Mouse (Mus musculus) liver, adult (tissue): Measurements from ENCODE around the gene Trim28.
A peak's percentile ranks its signal among the peaks of the same experiment; 100 is the strongest.

ENCODE experiments used
- GATA4 ChIP-seq: IDR thresholded peaks from 2 replicates; pipeline ENCODE4 v1.6.1; 2014; ENCODE audit warnings: mild to moderate bottlenecking, low read length; ENCODE audit not compliant: insufficient replicate concordance

Gene Trim28

DNA sequence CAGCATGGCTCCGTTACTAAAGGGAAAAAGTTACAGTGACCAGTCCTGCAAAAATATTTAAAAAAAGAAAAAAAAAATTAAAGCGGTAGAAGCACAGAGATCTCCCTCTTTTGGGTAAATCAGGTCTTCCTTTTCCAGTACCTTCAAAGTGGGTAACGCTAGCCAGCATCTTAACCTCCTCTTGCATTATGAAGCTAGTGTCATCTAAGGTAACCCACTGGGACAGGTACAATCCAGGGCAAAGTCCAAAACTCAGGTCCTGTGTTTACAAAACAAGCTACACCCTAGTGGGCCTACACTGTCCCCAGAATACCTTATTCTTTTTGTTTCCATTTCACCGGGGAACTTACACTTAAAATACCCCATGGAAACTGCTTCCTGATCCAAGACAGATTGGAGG, 14.8 kb downstream of the Trim28 start:
- no peak for TF ChIP-seq GATA4

DNA sequence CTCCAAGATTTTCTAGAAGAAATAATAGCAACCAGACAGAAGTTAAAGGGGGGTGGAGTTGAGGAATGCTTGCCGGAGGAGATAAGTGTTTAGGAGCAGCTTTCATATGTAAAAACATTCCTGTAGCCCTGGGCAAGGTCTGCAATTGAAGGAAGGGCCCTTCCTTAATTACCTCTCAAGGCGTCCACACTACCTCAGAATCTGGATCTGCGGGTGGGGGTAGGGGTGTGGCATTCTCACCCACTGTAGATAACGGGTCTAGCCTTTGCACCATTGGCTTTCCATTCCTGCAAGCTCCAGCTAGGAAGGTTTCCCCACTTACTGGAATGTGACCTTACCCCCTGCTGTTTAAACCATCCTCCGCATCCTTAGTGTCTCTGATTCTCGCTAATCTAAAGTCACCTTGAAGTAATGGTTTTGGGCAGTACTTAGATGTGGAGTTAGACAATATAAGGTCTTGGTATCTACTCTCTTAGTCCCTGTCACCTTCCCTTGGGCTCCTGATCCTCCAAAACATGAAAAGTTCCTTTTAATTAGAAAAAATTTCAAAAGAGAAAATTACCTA, 15.4 kb downstream of the Trim28 start:
- TF ChIP-seq GATA4: no peak

DNA sequence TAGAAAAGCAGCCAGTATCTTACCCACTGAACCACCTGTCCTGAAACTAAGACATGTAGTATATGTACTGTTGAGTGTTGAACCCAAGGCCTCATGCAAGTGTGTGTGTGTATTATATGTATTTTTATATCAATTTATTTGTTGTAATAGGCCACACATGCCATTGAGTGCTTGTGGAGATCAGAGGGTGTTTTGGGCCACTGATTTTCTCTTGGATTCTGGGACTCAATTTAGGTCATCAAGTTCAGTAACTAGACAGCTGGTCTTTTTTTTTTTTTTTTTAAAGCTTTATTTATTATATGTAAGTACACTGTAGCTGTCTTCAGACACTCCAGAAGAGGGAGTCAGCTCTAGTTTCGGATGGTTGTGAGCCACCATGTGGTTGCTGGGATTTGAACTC, 16.3 kb downstream of the Trim28 start:
- TF ChIP-seq GATA4: no peak

DNA sequence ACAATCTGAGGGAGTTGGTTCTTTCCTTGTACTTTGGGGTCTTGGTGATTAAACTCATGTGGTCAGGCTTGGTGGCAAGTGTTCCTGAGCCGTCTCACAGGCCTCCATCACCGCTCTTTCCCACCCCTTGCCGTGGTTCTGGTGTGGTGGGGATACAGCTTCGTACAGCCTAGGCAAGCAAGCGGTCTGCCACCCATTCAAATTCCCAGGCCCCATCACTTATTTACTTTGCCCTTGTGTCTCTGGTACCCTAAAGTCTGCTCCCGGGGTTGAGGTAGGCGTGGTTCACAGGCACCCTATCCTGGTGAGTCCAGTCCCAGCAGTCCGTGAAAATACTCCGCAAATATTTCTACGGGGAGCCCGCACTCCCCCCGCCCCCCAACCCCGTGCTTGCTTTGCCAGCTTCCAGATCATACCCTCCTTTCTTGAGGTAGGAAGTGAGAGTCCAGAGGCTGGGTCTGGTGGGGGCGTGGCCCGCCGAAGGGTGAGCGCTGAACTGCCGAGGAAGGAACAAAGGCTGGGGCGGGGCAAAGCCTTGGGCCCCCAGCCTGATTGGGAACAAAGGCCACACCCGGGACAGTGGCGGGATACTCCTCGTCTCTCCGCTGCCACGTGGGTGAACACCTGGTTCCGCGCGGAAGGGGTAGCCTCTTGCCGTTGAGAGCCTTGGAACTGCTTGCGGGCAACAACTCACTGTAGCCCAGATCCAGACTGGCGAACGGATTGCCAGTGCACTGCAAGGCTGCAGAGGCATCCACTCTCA, 24.0 kb downstream of the Trim28 start:
- no peak for TF ChIP-seq GATA4

DNA sequence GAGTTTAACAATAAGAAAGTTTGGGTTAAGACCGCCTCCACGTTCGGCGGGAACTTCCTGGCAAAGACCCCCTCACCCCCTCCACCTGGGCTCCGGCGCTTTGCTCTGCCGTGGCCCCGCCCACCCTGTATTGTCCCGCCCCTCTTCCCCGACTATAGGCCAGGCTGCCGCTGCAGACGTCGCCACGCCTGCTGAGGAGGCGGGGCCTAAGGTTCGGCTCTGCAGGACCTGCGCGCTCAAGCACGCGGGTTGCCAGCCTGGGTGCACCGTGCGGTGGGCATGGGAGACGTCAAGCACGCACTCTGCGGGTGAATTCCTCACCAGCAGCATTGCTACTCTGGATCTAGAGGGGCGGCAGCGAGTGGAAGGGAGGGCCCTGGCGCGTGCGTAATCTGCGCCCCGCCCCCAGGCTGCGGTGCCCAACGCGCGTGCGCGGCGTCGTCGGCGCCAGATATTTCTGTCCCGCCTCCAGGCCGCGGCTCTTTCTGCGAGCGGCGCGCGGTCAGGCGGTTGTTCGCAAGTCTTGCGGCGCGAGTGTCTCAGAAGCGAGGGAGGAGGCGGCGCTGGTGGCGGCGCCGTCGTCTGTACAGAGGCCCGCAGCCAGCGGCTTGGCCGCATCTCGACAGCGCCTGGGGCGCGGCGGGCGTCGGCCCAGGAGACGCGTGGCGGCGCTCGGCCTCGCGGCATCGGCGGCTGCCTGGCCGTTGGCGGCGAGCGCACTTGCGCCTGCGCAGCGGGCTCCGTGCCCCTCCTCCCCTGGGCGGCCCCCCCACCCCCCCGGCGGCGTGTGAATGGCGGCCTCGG, 25.2 kb downstream of the Trim28 start:
- peak; percentile 60; the same call in 1 of the 2 replicates for TF ChIP-seq GATA4

DNA sequence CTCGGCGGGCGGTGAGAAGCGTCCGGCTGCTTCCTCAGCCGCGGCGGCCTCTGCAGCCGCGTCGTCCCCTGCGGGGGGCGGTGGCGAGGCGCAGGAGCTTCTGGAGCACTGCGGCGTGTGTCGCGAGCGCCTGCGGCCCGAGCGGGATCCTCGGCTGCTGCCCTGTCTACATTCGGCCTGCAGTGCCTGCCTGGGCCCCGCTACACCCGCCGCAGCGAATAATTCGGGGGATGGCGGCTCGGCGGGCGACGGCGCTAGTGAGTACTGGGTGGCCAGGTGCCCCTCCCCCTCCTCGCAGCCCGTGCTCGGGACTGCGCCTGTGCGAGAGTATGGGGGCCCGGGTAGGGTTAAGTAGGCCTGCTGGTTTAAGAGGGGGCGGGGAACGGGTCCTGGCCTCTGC, 25.9 kb downstream of the Trim28 start:
- no peak for TF ChIP-seq GATA4

DNA sequence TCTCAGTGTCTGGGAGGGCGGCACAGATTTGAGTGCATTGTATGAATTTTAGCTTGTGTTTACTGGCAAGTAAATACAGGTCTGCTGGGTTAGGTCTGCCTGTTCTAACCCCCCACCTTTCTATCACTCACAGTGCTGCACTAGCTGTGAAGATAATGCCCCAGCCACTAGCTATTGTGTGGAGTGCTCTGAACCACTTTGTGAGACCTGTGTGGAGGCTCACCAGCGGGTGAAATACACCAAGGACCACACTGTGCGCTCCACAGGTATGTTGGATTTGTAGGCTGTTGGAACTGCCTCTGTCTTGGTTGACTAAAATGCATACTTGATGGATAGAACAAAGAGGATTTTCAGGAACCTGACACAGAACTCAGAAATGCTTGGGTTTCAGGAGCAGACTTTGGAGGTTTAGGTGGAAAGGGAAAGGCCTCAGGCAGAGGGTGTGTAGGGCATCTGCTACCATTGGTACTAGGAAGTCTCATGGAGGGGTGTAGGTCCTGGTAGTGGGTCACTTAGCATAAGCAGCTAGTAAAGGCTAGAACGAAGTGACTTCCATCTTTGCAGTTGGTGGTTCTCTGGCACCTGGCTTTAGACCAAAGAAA, 26.7 kb downstream of the Trim28 start:
- TF ChIP-seq GATA4: no peak

DNA sequence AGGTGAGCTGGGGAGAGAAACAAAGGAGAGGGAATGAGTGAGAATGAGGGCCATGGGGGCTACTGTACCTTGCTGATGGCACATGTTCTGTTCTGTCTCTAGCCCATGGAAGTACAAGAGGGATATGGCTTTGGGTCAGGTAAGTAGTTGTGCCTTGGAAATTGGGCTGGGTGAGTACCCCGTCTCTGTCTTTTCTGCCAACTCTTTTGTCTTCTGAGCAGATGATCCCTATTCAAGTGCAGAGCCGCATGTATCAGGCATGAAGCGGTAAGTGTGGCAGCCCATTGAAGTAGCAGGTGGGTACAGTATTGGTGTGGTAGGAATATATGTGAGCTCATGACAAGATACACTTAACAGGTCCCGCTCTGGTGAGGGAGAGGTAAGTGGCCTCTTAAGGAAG, 30.1 kb downstream of the Trim28 start:
- TF ChIP-seq GATA4: no peak

DNA sequence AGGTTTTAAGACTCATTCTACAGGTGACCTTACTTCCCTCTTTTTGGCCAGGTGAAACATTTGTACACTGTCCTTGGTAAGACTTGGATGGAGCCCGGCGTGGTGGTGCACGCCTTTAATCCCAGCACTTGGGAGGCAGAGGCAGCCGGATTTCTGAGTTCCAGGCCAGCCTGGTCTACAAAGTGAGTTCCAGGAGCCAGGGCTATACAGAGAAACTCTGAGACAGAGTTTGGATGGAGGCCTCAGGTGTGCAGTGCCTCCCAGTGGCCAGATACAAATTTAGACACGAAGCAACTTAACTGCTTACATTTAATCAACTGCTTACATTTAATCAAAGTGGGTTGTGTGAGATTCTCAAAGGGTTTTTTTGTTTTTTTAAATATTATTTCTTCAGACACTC, 32.2 kb downstream of the Trim28 start:
- no peak for TF ChIP-seq GATA4

DNA sequence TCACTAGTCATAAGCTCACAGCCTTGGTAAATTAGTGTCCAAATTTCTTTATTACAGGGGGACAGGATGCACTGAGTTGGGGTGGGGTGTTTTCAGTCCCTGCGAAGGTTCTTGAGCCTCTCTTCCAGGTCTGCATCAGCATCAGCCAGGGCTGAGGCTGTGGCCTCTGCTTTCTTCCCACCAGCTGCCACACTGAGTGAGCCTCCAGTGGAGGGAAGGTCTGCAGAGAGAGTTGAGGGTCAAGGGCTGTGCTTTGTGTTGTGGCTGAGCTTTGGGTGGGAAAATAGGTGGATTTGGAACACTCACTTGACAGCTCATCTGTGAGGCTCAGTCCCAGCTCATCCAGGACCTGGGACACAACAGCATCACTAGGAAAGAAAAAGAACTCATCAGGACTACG, 33.1 kb downstream of the Trim28 start:
- TF ChIP-seq GATA4: no peak

DNA sequence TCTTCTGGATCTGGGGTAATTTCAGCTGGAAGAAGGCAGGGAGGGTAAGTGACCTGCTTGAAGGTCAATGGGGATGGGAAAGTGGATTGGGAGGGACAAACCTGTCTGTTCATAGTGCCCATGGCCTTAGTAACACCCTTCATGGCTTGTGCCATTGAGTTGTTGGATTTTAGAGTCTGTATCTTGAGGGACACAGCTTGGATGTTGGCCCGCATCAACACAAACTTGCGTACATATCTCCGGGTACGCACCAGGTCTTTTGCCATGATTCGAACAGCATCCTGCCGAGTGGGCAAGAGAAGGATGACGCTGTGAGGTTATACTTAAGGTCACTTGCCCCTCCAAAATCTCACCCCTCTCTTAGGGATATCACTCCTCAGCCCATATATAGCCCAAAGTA, 33.6 kb downstream of the Trim28 start:
- TF ChIP-seq GATA4: no peak

DNA sequence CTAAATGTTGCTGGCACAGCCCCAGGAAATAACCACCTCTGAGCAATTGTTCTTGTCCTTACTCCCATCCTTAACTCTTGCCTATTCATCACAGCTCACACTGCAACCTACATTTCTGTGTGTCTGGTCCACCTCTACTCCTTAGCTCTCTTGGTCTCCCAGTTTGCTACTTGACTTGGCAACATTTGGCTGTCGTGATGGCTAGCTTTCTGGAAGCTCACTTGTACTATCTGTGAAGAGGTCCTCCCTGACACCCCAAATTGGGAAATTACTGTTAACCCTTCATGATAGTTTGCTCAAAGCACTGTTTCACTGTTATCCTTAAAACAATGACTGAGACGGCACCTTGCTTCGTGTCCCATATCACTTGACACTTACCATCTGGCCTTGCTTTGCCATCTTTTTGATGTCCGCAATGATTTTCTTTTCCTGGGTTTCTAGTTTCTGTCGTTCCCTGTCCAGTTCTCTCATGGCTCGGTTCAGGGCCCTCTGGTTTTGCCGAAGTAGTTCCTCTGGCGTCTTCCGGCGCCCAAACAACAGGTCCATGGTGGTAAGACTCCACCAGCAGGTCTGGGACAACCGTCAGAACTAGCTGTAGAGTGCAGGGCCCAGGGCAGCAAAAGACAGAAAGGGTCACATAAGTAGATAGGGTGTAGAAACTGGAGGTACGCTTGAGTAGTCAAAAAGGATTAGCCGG, 34.7 kb downstream of the Trim28 start:
- TF ChIP-seq GATA4: no peak

DNA sequence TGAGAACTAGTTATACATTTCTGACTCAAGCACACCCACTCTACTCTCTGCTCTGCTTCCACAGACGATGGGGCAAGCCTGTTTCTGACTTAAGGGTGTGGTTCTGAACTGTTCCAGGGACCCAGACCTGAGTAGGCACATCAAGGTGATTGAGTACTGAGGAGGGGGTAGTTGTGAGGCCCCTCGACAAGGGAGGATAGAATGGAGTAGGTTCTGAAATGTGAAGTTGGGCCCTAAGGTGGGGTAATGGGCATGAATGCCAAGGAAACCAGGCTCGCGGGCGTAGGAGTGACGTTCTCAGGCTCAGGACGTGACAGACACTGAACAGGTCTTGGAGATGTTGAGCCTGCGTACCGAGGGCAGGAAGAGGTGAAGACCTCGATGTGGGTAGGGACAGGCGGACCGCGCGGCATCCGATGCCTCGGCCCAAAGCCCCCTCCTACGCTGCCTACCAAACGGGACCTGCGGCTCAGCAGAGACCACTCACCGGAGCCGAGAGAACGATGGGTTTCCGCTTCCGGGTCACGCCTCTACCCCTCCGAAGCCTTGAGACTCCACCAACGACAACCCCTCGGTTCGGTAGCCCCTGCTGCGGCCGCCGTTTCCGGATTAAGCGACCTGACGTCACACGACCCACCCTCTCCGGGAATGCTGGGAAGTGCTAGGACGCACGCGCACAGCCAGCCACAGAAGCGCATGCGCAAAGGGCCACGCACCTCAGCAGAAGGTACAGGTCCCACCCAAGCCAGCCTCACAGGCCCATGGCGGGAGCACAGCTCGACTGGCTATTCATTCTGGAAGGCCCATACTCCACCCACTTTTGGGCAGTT, 35.4 kb downstream of the Trim28 start, which contains the start of gene Chmp2a:
Chmp2a (minus strand) TSS at position 660 of the 830 bp plus-strand sequence.
- TF ChIP-seq GATA4: peak; percentile 32; the same call in 1 of the 2 replicates

DNA sequence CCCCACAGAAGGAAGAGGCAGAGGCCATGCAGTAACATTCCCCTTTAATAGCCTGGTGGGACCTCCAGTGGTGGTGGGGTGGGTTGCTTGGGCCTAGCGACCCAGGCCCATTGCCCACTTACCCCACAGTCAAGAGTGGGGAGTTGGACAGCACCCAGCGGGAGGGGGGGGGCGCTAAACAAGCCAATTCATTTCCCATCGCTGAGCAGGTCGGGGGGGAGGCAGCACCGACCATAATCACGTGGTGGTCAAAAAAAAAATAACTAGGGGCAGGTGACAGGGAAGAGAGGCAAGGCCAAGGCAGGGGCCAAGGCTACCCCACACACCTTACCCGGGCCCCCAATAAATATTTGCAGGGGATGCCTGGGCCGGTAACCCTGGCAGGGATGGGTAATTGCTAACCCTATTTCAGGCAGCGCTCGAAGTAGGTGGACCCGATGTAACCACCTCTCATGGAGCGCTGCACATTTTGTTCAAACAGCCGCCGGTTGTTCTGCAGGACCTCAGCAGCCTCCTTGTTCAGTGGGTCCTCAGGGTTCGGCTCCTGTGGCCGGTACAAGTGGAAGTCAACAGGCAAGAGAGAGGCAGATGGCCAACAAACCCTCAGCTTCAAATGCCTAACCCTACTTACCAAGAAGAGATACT, 36.4 kb downstream of the Trim28 start:
- no peak for TF ChIP-seq GATA4
